Mouse (Mus musculus) ovary, postnatal 36 days (tissue): ENCODE data around the gene Scube3.

Experiments
- DNase-seq: peaks from one replicate; pipeline ENCODE4 v3.0.0; 2022; ENCODE audit warnings: low spot score, mixed read lengths

The Scube3 gene

GRCm38 (mm10) chr17:28141771-28142699 is at the start of gene Scube3:
Gene Scube3, plus strand, starts transcription at chr17:28142141.
- peak; percentile 36 for DNase-seq

DNA sequence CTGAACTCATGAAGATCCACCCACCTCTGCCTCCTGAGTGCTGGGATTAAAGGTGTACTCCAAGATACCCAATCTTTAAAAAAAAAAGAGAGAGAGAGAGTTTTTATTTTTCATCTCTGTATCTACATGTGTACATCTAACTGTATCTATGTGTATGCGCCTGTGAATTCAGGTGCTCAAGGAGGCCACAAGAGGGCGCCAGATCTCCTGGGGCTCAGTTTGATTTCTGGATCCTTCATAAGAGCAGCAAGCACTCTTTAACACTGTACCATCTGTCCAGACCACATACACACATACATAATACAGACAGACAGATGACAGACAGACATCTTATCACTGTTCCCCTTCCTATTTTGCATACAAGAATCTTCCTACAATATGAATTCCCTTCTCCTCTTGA is 49.6 kb upstream of the Scube3 start:
- no peak for DNase-seq

- DNase-seq, result no peak
Measured at GRCm38 (mm10) chr17:28093837-28094236, 48.1 kb upstream of the Scube3 start.

- no peak for DNase-seq
Measured at GRCm38 (mm10) chr17:28096418-28096817, 45.5 kb upstream of the Scube3 start.

GRCm38 (mm10) chr17:28097308-28097707 is 44.6 kb upstream of the Scube3 start:
- no peak for DNase-seq

DNA sequence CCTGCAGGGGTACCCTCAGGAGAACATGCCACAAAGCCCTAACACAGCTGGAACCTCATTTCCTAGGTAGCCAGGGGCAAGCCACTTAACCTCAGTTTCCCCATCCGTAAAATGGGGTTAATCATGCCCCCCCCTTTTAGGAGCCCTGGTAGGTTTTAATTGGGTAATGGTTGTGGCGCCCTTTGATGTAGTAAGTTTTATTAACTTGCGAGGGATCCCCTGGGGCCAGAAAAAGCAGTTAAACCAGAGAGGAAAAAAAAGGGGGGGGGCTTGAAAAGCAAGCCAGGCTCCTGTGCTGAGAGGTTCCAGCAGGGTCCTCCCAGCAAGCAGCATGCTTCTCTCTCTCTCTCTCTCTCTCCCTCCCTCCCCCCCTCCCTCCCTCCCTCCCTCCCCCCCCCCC is 42.9 kb upstream of the Scube3 start:
- no peak for DNase-seq

DNA sequence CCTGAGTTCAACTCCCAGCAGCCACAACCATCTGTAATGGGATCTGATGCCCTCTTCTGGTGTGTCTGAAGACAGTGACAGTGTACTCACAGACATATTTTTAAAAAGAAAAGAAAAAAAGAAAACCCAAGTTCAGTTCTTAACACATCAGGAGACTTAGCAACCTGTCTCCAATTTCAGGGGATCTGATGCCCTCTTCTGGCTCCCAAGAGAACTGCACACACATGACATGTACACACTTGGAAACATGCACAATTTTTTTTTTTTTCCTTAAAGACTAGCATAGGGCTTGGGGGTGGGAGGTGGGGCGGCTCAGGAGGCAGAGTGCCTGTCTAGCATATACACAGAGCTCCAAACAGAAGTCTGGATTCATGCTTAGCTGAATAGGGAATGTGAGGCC is 41.3 kb upstream of the Scube3 start:
- no peak for DNase-seq

DNA sequence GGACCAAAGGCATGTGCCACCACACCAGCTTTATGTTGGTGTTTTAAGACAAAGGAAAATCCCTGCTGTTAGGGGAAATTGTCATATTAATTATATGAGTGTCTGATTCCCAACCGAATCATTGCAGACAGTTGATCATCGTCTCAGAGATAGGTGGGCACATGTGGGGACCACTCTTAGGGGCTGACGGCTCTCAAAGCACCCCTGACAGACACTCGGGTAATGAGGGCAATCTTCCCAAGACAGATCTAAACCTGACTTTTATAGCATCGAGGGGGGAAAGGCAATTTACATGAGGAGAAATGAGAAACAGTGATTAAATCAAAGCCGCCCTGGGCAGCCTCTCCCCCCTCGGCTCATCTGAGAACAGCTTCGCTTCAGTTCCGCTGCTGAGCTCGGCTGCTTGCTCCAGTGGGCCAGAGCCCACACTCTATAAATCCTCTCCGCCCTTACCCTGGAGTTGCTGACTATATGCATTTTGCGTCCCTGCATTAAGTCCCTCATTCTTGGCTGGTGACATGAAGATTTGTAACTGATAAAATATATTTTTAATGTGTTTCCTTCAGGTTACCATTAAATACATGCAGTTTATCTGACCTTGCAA is 40.6 kb upstream of the Scube3 start:
- no peak for DNase-seq

DNA sequence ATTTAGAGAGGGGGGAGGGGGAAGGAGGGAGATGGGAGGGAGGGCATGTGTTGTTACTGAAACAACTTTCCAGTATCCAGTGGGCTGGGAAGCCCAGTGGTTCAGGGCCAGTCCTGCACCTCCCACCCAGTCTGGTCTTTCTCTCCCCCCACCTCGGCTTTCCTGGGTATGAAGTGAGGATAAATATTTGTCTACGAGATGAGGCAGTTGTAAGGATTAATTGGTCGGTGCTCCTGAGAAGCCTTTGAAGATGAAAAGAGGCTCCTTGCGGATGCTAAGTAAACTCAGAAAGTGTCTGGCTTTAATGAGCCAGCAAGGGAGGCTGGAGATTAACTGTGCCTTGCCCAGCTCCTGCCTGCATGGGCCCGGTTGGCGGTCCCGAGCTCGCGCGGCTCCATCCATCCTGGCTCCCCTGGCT is 40.0 kb upstream of the Scube3 start:
- DNase-seq, result no peak

DNA sequence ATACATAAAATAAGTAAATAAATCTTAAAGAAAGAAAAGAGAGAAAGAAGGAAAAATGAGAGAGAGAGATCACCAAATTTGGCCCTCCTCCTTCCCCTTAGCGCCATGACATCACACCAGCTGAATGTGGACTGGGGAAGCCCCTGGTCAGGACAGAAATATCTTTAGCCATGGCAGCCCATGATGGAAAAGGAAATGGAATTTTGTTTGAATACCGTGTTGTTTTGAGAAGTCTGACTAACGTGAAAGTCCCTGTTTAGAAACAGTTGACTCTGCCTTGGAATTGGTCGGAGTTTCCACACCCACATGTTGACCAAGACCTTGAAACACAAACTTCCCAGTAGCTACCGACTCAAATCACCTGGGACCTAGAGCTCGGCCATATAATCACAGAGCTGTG is 37.5 kb upstream of the Scube3 start:
- DNase-seq, result no peak

- DNase-seq, result no peak
Measured at GRCm38 (mm10) chr17:28106352-28106751, 35.6 kb upstream of the Scube3 start.

GRCm38 (mm10) chr17:28107275-28107674 is 34.7 kb upstream of the Scube3 start:
- no peak for DNase-seq

GRCm38 (mm10) chr17:28112266-28112665 is 29.7 kb upstream of the Scube3 start:
- DNase-seq, result no peak

- no peak for DNase-seq
Measured at GRCm38 (mm10) chr17:28116335-28116734, 25.6 kb upstream of the Scube3 start.

GRCm38 (mm10) chr17:28117451-28118209 is 24.3 kb upstream of the Scube3 start:
- peak; percentile 41 for DNase-seq

- DNase-seq, result no peak
Measured at GRCm38 (mm10) chr17:28120460-28120859, 21.5 kb upstream of the Scube3 start.

DNA sequence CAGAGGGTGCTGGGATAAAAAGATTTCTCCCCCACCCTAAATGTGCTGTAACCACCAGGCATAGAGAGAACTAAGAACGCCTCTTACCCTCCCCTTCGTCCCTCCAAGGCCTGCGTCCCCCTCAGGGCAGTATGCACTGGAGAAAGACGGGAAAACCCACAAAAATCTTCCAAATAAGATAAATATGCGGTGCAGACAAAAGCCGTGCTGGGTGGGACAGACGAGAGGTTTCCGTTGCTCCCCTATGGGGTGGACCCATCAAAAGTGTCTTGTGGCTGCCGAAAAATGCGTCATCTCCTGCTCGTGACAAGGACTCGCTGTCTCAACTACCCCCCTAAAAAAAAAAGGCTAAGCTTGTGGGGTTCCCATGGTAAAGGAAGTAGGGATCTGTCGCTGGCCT is 19.0 kb upstream of the Scube3 start:
- DNase-seq, result no peak

- no peak for DNase-seq
Measured at GRCm38 (mm10) chr17:28123627-28124026, 18.3 kb upstream of the Scube3 start.

DNA sequence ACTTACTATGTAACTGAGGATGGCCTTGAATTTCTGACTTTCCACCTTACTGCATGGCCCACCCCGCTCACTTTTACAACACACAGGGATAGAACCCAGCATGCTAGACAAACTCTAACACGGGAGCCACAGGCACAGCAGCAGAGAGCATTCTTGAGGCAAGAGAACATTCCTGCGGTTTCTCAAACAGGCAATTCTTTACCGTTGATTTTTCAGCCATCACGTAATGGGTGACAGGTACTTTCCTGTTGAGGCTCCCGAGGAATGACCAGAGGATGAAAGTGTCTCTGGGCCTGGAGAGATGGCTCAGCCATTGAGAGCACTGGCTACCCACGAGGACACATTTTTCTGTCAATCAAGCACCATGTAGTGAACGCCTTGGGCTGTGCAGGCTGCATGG is 17.6 kb upstream of the Scube3 start:
- no peak for DNase-seq

- no peak for DNase-seq
Measured at GRCm38 (mm10) chr17:28129796-28130195, 12.1 kb upstream of the Scube3 start.

- no peak for DNase-seq
Measured at GRCm38 (mm10) chr17:28130391-28131125, 11.4 kb upstream of the Scube3 start.

GRCm38 (mm10) chr17:28131156-28131555 is 10.8 kb upstream of the Scube3 start:
- DNase-seq, result no peak
